Mouse (Mus musculus): ENCODE results near the gene Dync1li1.
A peak's percentile ranks its signal among the peaks of the same experiment; 100 is the strongest.
"Not testable (repeated sequence)": the region's sequence is repeated elsewhere in the genome, so short reads cannot be mapped to it uniquely, and the experiment has no call there.

The Dync1li1 gene

DNA sequence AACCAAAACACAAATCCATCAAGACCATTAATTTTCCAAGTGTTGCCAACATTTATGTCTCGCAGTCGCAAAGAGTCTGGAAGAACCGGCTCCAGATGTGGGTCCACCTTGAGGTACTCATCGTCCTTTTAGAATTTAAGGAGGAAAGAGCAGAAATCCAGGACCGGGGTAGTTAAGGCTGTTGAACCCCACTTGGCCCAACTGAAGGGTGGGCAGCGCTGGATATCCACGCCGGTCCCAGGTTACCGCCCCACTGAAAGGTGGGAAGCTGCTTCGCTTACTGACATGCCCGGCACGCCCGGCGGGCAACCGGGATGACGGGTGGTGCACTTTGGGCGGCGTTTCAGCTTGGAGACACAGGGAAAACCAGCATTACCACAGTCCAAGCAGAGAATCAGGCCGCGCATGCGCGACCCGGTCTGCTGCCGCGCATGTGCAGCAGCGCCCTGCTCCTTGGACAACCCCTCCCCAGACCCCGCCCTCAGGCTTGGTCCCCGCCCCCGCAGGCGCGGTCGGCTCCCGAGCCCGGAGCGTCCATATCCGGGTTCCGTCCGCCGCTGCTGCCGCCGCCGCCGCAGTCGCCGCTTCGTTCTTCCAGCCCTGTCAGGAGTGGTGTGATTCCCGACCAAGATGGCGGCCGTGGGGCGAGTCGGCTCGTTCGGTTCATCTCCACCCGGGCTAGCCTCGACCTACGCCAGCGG is at the start of gene Dync1li1:
Gene Dync1li1, plus strand, starts transcription at position 539 of the 701 bp plus-strand sequence.
- DNase-seq (ENCODE audit: low spot score) = peak; percentile 91

DNA sequence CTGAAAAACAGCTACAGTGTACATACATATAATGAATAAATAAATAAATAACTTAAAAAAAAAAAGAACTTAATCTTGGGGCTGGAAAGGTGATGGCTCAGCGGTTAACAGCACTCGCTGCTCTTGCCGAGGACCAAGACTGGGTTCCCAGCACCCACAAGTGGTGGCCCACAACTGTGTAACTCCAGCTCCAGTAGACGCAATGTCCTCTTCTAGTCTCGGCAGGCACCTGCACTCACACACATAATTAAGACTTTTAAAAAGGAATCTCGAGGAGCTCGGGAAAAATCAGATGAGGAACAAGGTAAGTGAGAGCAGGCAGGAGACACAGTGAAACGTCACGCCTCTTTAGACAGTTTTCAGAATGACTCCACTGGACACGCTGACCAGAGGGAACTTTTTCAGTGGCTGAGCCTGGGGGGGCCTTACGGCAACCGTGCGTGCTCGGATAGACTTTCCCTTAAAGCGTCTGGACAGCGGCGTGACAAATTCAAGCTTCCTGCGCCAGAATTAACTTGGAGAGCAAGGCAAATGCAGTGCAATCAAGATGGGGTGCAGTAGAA is 49.3 kb upstream of the Dync1li1 start:
- DNase-seq (ENCODE audit: low spot score) = no peak

DNA sequence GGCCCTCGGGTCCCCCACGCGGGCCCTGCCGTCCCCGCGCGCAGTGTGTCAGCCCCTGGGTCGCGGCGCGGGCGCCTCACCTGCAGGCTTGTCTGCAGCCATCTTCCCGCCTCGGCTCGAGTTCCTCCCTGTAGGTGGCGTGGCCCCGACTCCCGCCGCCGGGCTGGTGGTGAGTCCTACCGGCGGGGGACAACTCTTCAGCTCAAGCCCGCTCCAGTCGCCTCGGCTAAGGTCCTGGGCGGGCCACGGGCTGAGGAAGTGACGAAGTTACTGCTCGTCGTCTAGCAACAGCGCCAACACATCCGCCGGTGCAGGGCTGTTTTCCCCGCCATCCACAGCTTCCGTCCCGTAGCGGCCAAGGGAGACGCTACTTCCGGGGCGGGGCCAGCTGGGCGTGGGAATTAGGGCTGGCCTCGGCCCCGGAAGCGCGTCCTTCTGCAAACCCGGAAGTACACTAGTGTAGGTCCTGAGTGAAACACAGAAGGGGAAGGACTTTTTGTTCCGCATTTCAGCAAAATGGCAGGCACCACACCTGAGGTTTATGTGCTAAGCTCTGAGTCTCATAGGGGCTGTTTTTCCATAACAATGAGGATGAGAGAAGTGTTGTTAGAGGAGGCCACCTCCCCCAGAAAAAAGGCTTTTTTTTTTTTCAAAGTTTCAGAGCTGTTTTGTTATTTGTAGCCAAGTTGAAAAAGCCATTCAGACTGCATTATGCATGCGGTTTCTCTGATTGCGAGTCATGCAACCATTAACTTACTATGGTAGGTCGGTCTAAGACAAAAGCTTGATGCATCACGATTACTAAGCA is 48.5 kb upstream of the Dync1li1 start, which contains the start of gene Cnot10:
Gene Cnot10, minus strand, starts transcription at position 346 of the 808 bp plus-strand sequence.
- peak; percentile 88 for DNase-seq (ENCODE audit: low spot score)

DNA sequence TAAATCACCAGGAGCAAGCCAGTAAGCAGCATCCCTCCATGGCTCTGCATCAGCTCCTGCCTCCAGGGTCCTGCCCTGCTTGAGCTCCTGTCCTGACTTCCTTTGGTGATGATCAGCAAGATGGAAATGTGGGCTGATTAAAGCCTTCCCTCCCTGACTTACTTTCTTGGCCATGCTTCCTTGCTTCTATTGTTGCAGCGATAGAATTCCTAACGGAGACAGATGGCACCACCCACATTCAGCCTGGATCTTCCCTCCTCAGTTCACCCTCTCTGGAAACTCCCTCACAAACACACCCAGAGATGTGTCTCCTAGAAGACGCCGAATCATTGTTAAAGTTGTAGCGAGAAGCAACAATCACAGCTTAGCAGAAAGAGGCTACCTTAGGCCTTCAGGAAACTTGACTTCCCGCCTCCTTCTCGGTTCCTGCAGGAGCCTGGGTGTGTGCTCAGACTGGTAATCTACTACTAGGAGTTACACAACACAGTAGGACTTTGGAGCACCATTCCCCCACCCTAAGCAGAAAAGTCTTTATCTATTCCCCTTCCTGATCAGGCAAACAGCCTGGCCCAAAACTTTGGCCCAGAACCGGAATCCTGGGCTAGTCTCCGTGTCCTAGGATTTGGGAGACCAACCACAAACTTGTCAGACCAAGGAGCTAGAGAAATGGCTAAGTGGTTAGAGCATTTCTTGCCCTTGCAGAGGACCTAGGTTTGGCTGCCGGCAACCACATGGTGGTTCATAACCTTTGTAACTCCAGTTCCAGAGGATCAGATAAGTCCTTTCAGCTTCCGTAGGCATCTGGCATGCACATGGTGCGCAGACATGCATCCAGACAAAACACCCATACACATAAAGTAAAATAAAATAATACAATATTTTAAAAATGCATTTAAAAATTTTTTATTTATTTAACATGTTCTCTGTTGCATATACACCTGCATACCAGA is 41.8 kb upstream of the Dync1li1 start:
- peak; percentile 42 for DNase-seq (ENCODE audit: low spot score)

DNA sequence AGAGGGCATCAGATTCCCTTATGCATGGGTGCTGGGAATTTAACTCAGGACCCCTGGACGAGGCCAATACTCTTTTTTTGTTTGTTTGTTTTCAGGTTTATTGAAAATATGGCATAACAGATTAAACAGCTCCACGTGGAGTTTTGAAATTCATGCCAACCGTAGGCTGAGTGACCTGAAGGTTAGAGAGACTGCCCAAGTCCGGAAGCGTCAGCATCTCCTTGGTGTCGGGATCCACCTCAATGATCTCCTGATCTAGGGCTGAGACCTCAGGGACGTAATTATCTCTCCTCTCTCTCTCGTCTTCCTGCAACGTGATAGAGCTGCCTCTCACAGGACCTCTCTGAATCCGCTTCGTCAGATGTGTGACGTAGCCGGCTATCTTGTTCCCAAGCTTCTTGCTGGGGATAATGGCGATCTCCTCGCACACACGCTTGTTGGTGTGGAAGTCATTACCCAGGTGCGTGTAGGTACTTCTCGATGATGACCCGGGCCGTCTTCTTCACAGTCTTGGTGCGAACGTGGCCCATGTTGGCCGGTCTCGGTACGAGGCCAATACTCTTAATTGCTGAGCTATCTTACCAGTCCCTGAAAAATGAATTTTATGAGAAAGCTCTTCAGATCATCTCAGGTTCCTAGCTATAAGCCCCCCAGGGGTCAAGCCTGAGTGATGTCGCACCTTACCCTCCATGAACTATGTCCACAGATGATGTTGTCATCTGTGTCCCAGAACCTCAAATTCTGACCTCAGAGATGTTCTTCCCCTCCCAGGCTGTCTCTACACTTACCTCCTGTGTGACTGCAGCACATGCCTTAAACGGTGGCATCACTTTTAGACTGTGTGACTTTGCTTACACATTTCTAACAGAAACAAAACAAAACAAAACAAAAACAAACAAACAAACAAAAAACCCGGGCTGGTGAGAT is 40.8 kb upstream of the Dync1li1 start:
- DNase-seq (ENCODE audit: low spot score) = no peak

DNA sequence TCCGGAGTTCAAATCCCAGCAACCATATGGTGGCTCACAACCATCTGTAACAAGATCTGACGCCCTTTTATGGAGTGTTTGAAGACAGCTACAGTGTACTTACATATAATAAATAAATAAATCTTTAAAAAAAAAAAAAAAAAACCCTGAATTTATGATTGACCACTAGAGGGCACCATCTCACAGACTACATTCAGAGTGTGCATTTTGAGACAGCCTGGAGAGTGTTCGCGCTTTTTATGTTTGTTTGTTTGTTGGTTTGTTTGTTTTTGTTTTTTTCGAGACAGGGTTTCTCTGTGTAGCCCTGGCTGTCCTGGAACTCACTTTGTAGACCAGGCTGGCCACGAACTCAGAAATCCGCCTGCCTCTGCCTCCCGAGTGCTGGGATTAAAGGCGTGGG is 40.1 kb upstream of the Dync1li1 start:
- not testable (repeated sequence) for DNase-seq (ENCODE audit: low spot score)

DNA sequence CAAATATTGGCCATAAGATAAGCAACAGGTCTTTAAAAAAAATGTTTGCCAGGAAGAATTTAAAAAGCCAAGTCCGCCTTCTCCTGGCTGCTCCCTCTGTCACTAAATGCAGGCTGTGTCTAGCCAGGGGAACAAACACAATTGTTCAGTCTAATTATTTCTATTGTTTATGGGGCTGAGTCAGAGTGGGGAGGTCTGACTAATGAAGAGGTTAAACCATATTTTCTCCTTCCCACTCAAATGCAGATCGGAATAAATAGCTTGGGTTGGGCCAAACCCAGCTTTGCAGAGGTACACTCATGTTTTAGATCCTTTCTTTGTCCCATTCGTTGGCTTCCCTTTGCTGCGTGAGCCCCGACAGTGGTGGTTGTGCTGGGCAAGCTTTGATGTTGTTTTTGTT is 39.2 kb upstream of the Dync1li1 start:
- DNase-seq (ENCODE audit: low spot score) = no peak

DNA sequence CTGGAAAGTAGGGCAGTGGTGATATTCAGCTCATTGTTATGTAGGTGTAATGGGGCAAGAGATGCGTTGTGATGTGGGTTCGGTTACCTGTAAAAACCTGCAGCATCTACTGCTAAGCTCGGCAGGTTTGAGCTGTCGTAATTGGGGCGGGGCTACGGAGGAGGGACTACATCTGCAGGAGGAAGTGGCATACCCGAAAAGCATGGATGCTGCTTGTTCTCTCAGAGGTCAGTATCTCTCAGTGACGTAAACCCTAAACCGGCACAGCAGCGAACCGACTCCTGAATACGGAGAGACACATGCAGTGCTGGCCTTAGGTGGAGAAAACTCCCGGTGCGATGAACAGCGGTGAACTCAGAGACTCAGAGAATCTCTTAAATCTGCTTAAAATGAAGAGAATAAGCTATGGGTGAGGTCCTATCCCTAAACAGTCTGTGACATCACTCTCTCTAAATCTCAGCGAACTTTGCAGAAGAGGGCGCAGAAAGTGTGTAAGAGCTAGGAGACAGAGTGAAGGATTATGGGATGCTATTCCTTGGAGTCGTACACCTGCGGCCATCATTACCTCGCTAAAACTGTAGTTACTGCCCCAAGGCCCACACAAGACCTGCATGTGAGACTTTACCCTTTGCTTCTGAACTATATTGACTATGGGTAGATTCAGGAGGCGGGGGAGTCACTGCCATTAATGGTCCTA is 37.5 kb upstream of the Dync1li1 start:
- DNase-seq (ENCODE audit: low spot score) = no peak

DNA sequence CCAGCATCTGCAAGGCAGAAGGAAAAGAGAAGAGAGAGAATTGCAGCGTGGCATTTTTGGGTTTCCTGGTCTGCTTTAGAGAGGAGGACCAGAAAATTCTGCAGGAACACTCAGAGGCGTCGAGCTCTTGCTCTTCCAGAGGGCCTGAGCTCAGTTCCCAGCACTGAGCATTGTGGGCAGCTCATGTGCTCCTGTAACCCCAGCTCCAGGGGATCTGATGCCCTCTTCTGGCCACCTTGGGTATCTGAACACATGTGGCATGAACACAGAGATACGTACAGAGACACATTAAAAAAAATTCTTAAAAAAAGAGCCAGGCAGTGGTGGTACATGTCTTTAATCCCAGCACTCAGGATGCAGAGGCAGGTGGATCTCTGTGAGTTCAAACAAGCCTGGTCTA is 33.2 kb upstream of the Dync1li1 start:
- no peak for DNase-seq (ENCODE audit: low spot score)

DNA sequence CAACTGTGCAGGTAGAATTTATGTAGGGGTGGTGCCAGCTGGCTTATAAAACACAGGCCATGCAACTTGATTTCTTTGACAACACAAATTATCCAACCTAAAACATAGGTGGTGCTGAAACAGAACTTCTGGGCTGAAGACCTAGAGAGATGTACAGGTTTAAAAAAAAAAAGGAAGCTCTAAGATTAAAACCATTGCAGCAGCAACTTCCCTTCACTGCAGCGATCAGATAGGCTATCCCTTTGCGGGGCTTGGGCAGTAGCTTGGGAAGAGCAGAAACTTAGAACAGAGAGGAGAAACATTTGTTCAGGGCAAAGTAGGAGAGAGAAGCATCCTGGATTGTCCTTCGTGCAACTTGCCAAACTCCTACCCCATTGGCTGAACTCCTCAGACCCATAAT is 31.9 kb upstream of the Dync1li1 start:
- DNase-seq (ENCODE audit: low spot score) = no peak

DNA sequence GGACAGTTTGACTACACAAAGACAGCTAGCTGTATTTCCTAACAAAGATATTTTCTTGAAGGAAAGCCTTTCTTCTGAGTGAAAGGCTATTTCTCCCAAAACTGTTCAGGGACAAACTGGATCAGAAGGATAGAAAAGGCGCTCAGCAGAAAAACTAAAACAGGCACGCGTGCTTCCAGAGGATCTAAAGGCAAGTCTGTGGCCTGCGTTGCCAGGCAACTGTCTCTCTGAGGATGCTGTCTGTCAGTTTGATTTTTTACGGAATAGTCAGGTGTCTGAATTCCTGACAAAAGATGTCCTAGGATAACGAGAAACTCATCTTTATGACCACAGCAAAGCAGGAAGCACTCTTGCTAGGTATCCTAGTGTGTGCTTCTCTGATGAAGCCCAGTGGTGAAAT is 28.1 kb upstream of the Dync1li1 start:
- DNase-seq (ENCODE audit: low spot score) = no peak

DNA sequence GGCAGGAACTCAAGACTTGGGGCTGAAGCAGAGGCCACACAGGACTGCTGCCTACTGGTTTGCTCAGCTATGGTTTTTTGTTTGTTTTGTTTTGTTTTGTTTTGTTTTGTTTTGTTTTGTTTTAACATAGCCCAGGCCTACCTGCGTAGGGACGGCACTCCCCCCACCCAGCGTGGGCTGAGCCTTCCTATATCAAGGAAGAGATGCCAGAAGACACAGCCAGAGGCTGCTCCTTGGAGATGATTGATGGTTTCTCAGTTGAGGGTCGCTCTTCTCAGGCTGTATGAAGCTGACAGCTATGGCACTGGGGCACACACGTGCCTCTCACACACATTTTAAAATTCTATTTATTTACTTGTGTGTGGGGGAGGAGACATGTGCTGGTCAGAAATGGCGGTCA is 27.6 kb upstream of the Dync1li1 start:
- DNase-seq (ENCODE audit: low spot score) = no peak

DNA sequence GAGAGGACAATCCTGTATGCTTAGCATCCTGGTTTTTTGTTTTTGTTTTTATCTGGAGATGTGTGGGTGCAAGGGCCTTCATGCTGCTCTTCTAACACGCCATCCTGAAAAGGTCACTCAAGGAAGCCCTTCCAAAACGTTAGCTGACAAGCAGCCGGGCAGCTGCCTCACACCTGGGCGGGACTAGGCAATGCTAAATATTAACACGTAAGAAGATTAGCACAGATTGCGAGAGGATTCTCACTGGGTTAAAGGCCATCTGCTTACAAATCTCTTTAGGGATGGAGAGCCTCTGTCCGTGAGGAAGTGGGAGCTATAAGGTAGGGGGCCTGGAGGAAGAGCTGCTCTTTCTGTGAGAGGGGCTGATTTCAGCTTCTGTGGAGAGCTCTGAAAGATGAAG is 26.6 kb upstream of the Dync1li1 start:
- no peak for DNase-seq (ENCODE audit: low spot score)

DNA sequence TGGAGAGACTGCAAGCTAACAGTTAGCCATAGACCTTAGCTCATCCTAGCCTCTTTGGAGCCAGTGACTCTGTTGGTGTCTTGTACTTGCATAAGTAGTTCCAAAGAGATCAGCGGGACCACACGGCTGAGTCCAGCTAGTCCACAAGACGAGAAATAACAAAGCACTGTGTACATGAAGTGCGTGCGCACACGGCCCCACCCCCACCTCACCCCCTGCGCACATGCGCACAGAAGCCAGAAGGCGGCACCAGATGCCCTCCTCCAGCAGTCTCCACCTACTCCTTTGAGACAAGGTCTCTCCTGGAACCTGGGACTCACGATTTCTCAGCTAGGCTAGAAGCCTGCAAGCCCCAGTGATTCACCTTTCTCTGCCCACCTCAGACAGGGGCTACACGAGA is 24.8 kb upstream of the Dync1li1 start:
- DNase-seq (ENCODE audit: low spot score) = no peak

DNA sequence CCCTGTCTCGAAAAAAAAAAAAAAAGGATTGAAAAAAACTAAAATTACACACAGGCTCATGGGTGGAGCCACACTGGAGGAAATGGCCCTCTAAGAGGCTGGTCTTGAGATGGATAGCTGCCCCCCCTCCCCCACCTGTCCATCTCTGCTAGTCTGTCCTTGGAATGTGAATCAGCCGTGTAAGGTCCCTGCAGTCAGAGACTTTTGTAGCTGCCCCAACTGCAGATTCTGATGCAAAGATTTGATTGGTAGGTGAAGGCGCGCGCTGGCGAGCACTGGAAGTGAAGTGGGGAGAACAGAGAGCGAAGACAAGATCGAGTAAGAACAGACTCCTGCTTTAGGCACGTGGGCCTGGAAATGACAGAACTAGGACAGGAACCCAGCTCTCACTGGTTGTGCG is 21.7 kb upstream of the Dync1li1 start:
- DNase-seq (ENCODE audit: low spot score) = no peak

DNA sequence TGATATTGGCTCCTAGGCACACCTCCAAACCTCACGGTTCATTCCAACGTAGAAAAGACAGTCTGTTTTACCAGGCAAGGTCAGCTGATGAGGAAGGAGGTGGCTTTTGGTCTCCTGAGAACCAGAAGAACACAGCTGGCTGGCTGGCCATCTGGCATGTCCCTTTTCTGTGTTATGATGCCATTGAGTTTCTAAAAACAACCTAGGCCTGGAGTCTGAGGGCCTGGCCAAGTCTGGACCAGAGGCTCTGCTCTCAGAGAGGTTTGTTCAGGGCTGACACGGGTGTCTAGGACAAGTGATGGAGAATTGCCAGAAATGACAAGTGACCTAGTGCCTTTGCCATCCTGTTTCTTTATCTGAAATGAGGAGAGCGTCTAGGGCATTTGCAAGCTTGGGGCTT is 20.5 kb upstream of the Dync1li1 start:
- no peak for DNase-seq (ENCODE audit: low spot score)

DNA sequence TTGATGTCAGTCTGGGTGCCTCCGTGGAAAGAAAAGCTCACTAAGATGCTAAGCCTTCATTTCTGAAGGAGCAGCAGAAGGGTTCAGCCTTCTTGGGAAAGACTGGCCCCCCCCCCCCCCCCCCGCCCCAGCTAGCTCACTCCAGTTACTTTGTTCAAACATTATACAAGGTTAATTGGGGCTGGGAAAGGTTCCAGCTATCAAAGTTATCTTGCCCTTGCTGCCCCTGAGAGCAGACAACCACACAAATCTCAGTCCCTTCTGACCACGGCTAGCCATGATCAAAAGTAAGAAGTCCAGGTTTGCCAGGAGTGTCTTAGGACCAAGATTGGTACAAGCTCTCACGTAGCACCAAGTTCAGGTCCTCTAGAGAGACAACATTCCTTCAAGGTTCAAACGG is 19.6 kb upstream of the Dync1li1 start:
- no peak for DNase-seq (ENCODE audit: low spot score)

DNA sequence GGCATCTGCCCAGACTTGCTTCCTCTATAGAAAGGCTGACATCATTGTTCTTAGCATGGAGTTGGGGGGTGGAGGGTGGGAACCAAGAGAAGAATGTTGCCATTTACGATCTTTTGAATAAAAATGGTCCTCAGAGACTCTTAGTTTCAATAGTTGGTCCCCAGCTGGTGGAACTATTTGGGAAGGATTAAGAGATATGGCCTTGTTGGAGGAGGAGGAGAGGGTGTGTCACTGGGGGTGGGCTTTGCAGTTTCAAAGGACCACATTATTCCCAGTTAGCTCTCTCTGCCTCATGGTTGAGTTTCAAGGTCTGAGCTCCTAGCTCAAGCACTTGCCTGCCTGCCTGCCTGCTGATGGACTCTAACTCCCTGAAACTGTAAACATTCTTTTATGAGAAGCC is 16.6 kb upstream of the Dync1li1 start:
- DNase-seq (ENCODE audit: low spot score) = no peak

DNA sequence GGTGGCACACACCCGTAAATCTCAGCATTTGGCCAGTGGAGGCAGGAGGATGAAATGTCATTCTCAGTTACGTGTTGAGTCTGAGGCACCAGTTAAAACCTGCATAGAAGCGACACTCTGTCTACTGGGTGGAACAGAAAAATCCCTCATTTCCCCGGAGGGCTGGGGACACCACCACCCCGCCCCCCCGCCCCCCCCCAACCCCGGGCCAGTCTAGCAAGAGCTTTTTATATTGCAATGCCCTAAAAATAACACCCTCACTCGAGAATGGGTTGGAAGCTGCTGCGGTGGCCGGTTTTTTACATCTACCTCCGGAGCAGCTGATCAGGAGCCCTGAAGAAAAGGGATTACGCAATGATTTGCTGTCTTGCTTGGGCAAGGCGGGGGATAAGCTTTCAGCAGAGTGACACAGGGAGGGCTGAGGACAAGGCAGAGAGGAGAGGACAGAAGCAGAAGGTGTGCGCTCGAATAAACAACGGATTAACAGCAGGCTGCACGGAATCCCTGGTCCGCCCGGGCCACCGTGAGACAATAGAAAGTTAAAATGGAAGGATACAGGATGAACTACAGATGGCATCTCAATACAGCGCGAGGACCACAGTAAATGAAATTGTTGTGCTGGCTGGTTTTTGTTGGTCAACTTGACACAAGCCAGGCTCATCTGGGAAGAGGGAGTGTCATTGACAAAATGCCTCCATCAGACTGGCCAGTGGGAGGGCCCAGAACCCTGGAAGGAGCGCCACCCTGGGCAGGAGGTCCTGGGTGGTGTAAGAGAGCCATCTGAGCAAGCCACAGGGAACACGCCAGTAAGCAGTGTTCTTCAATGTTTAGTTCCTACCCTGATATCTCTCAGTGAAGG is 15.7 kb upstream of the Dync1li1 start:
- no peak for DNase-seq (ENCODE audit: low spot score)
